21 mouse cellular contexts compared by ENCODE assay signal in genomic region chr8:46965812-46966211, GRCm38 (mm10). TPM values are rescaled to one million over a fixed set of nuclear protein-coding genes. Genes with fewer than 3 reads are reported as not detected.
DNase-seq lines count a peak whose midpoint lies in the region; ATAC-seq lines count a peak whose summit lies in the region.
"Had no signal": no experiment of that assay in that cellular context is flagged by ENCODE, and none has a peak within 500 bp of the region (broad histone marks: within the 10 kb centered on the region; RNA-seq: fewer than 3 reads in every experiment).

No protein-coding gene starts in this region.

- H3K27me3 ChIP-seq in embryonic facial prominence, embryonic 15.5 days: no peaks in the 10 kb centered on the region
- H3K27me3 ChIP-seq in embryonic facial prominence, embryonic 10.5 days (replicated peaks; ENCODE audit: low read depth, poor library complexity, severe bottlenecking): peaks cover 11% of the 10 kb centered on the region
- H3K27me3 ChIP-seq in heart, embryonic 14.5 days (ENCODE audit: control insufficient read depth, insufficient read depth, low read length): peaks cover 4% of the 10 kb centered on the region; the same call in 1 of the 2 replicates
- no peaks in the 10 kb centered on the region for H3K27me3 ChIP-seq in midbrain, embryonic 13.5 days
- no peaks in the 10 kb centered on the region for H3K27me3 ChIP-seq in midbrain, embryonic 14.5 days (ENCODE audit: control insufficient read depth, insufficient read depth, low read length)
- H3K27me3 ChIP-seq: forebrain, embryonic 12.5 days; stomach, embryonic 15.5 days had no signal

- H3K4me2 ChIP-seq in embryonic facial prominence, embryonic 15.5 days (replicated peaks): no peak overlapping the region
- peak overlapping the region; percentile 29 for H3K4me2 ChIP-seq in heart, embryonic 14.5 days (ENCODE audit: low read length)
- no peak overlapping the region for H3K4me2 ChIP-seq in midbrain, embryonic 13.5 days (replicated peaks)
- no peak overlapping the region for H3K4me2 ChIP-seq in midbrain, embryonic 14.5 days (ENCODE audit: low read length)
- H3K4me2 ChIP-seq: forebrain, embryonic 12.5 days; hindbrain, embryonic 12.5 days; stomach, embryonic 15.5 days had no signal

- H3K4me3 ChIP-seq in embryonic facial prominence, embryonic 15.5 days (replicated peaks): no peak overlapping the region
- H3K4me3 ChIP-seq in embryonic facial prominence, embryonic 10.5 days: no peak overlapping the region
- no peak overlapping the region for H3K4me3 ChIP-seq in heart, embryonic 14.5 days (ENCODE audit: control insufficient read depth in 1 of 2, insufficient read depth in 1 of 2, low read depth in 1 of 2, low read length in 2 of 2)
- H3K4me3 ChIP-seq in midbrain, embryonic 13.5 days (replicated peaks): no peak overlapping the region
- H3K4me3 ChIP-seq in midbrain, embryonic 14.5 days (replicated peaks; ENCODE audit: low read depth, low read length): no peak overlapping the region
- H3K4me3 ChIP-seq: forebrain, embryonic 12.5 days; heart, adult 2 months; hindbrain, embryonic 12.5 days; megakaryocyte, embryonic 14.5 days; stomach, embryonic 15.5 days had no signal

- H3K9ac ChIP-seq in embryonic facial prominence, embryonic 15.5 days: no peak overlapping the region
- H3K9ac ChIP-seq in heart, embryonic 14.5 days (ENCODE audit: low read length): no peak overlapping the region
- no peak overlapping the region for H3K9ac ChIP-seq in midbrain, embryonic 13.5 days (replicated peaks)
- H3K9ac ChIP-seq in midbrain, embryonic 14.5 days (replicated peaks; ENCODE audit: low read length): no peak overlapping the region
- H3K9ac ChIP-seq: forebrain, embryonic 12.5 days; hindbrain, embryonic 12.5 days; liver, embryonic 14.5 days; stomach, embryonic 15.5 days had no signal

- ATAC-seq in embryonic facial prominence, embryonic 15.5 days (ENCODE audit: insufficient number of reproducible peaks, low FRiP score, low TSS enrichment, low read depth): peak; percentile 39; the same call in 1 of the 2 replicates
- no peak for ATAC-seq in heart, embryonic 14.5 days (ENCODE audit: insufficient number of reproducible peaks, insufficient read depth, low FRiP score, low read depth)
- ATAC-seq in midbrain, embryonic 13.5 days: 0 out of 2 replicates have a peak, but pooled peaks have one; percentile 9
- ATAC-seq in midbrain, embryonic 14.5 days (ENCODE audit: low FRiP score, low TSS enrichment): no peak; the same call in 1 of the 2 replicates
- ATAC-seq: midbrain, embryonic 16.5 days had no signal

- 61% methylated on average over 14 of the region's 14 CpGs for WGBS in embryonic facial prominence, embryonic 15.5 days
- 56% methylated on average over 14 of the region's 14 CpGs for WGBS in embryonic facial prominence, embryonic 10.5 days
- WGBS in heart, embryonic 14.5 days: 47% methylated on average over 12 of the region's 14 CpGs
- 66% methylated on average over 14 of the region's 14 CpGs for WGBS in midbrain, embryonic 13.5 days
- 62% methylated on average over 14 of the region's 14 CpGs for WGBS in midbrain, embryonic 14.5 days

- H3K36me3 ChIP-seq in embryonic facial prominence, embryonic 15.5 days: no peaks in the 10 kb centered on the region
- H3K36me3 ChIP-seq in embryonic facial prominence, embryonic 10.5 days (replicated peaks): no peaks in the 10 kb centered on the region
- no peaks in the 10 kb centered on the region for H3K36me3 ChIP-seq in heart, embryonic 14.5 days (ENCODE audit: control insufficient read depth, insufficient read depth, low read length)
- no peaks in the 10 kb centered on the region for H3K36me3 ChIP-seq in midbrain, embryonic 13.5 days
- no peaks in the 10 kb centered on the region for H3K36me3 ChIP-seq in midbrain, embryonic 14.5 days (ENCODE audit: control insufficient read depth, insufficient read depth, low read length)
- H3K36me3 ChIP-seq: forebrain, embryonic 12.5 days; hindbrain, embryonic 12.5 days; stomach, embryonic 15.5 days had no signal

- H3K9me3 ChIP-seq in embryonic facial prominence, embryonic 15.5 days (replicated peaks): no peaks in the 10 kb centered on the region
- H3K9me3 ChIP-seq in embryonic facial prominence, embryonic 10.5 days: no peaks in the 10 kb centered on the region
- H3K9me3 ChIP-seq in heart, embryonic 14.5 days (ENCODE audit: control insufficient read depth, low read length): no peaks in the 10 kb centered on the region
- no peaks in the 10 kb centered on the region for H3K9me3 ChIP-seq in midbrain, embryonic 13.5 days
- H3K9me3 ChIP-seq in midbrain, embryonic 14.5 days (ENCODE audit: control insufficient read depth, low read length): no peaks in the 10 kb centered on the region
- H3K9me3 ChIP-seq: forebrain, embryonic 12.5 days; hindbrain, embryonic 12.5 days; megakaryocyte, embryonic 14.5 days; stomach, embryonic 15.5 days had no signal

- no peak for DNase-seq in embryonic facial prominence, embryonic 10.5 days (ENCODE audit: low spot score)
- no peak for DNase-seq in heart, adult 8-10 months (ENCODE audit: low spot score)
- DNase-seq in midbrain, embryonic 14.5 days: no peak
- no peak for DNase-seq in gastrocnemius, postnatal 36 days
- DNase-seq in right cerebral cortex, adult 2 months (ENCODE audit: low spot score in 2 of 2): no peak
- DNase-seq: adrenal gland, postnatal 36 days; cerebellum, adult 11-12 months; cerebellum, postnatal 25 days; lung, postnatal 14 days; right cerebral cortex, postnatal 25 days had no signal

- H3K27ac ChIP-seq in embryonic facial prominence, embryonic 15.5 days (replicated peaks): no peak overlapping the region
- no peak overlapping the region for H3K27ac ChIP-seq in embryonic facial prominence, embryonic 10.5 days (replicated peaks)
- no peak overlapping the region for H3K27ac ChIP-seq in heart, embryonic 14.5 days (replicated peaks in 1 of 2; ENCODE audit: control insufficient read depth in 1 of 2, insufficient read depth in 1 of 2, low read depth in 2 of 2, low read length in 2 of 2)
- no peak overlapping the region for H3K27ac ChIP-seq in midbrain, embryonic 13.5 days
- H3K27ac ChIP-seq in midbrain, embryonic 14.5 days (replicated peaks; ENCODE audit: low read depth, low read length): no peak overlapping the region
- H3K27ac ChIP-seq: forebrain, embryonic 12.5 days; heart, adult 2 months; hindbrain, embryonic 12.5 days; liver, embryonic 14.5 days; stomach, embryonic 15.5 days had no signal

- intact Hi-C loops in gastrocnemius, postnatal 36 days (cut with DNase I): no loop called here

- H3K4me1 ChIP-seq in embryonic facial prominence, embryonic 15.5 days: no peaks in the 10 kb centered on the region
- H3K4me1 ChIP-seq in embryonic facial prominence, embryonic 10.5 days: peaks cover 11% of the 10 kb centered on the region; the same call in 1 of the 2 replicates
- H3K4me1 ChIP-seq in heart, embryonic 14.5 days (ENCODE audit: control insufficient read depth in 2 of 2, insufficient read depth in 2 of 2, low read length in 2 of 2): no peaks in the 10 kb centered on the region
- peaks cover 8% of the 10 kb centered on the region for H3K4me1 ChIP-seq in midbrain, embryonic 13.5 days (replicated peaks)
- H3K4me1 ChIP-seq in midbrain, embryonic 14.5 days (ENCODE audit: control insufficient read depth, insufficient read depth, low read length): no peaks in the 10 kb centered on the region; the same call in 1 of the 2 replicates
- H3K4me1 ChIP-seq: megakaryocyte, embryonic 14.5 days; stomach, embryonic 15.5 days had no signal

RNA-seq across cellular contexts. Expression of gene Enpp6, which starts 20.9 kb away (rescaled TPM):
- polyA plus RNA-seq in embryonic facial prominence, embryonic 15.5 days (2015; fragmentation: Nextera tagmentation; extraction: Ambion mirVana): 3.1 and 3.9 TPM in 2 replicates
- polyA plus RNA-seq in embryonic facial prominence, embryonic 10.5 days (2016; fragmentation: Nextera tagmentation; extraction: Ambion mirVana): 0.10 TPM in 1 of 2 replicates, not detected in the other
- polyA plus RNA-seq in heart, embryonic 14.5 days (2014; fragmentation: Nextera tagmentation; extraction: Ambion mirVana): 4.4 and 6.1 TPM in 2 replicates
- total RNA-seq in heart, adult 8-10 months (2022): 1 to 10 TPM; 2.4 to 7.3 (median 3.1) TPM
- polyA plus RNA-seq in midbrain, embryonic 13.5 days (2015; fragmentation: Nextera tagmentation; extraction: Ambion mirVana): 0.16 and 0.35 TPM in 2 replicates
- polyA plus RNA-seq in midbrain, embryonic 14.5 days (2014; fragmentation: Nextera tagmentation; extraction: Ambion mirVana): not detected in 2 replicates
- 1 to 10 TPM; 1.1 TPM for total RNA-seq in gastrocnemius, postnatal 36 days (2021)
- total RNA-seq: neutrophil, adult 5-6 weeks had no signal

Comparison
In these comparisons a context has a peak if more than half of its experiments do, and no peak if none do; other contexts are left out.
1. ATAC-seq: peak in embryonic facial prominence, embryonic 15.5 days (single experiment) and midbrain, embryonic 13.5 days (single experiment); none in heart, embryonic 14.5 days (single experiment) and midbrain, embryonic 14.5 days (single experiment).